ENCODE assay signal across 8 mouse cellular contexts in the genomic region with DNA sequence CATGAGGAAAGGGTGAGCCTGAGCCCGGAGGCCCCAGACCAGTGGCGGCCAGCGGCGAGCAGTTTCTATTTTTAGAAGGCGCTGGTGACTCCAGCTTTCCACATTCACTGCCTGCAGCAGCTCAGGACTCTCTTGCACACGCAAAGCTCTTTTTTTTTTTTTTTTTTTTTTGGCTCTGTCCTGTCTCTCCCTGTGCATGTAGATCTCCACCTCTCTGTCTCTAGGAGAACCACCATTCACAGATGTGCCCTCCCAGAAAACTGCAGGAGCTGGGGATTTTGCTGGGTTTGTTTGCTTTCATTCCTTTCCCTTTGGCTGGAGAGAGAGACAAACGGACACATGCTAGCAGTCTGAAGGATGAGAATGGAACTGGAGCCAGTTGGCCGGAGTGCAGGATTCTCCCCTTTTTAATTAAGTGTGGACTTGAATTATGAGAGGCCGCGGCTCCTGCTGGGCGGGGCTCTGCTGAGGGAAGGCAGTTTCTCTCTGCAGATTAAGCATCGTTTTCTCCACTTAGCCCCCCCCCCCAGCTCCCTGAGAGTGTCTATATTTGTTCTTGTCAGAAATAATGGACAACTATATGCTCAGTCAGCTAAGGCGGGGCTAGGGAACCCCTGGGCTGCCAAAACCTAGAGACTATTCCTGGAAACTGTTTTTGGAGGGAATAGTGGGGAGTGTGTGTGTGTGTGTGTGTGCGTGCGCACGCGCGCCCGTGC. TPM values are rescaled to one million over a fixed set of nuclear protein-coding genes. Genes with fewer than 3 reads are reported as not detected.
DNase-seq lines count a peak whose midpoint lies in the region; ATAC-seq and TF ChIP-seq lines count a peak whose summit lies in the region.

No protein-coding gene starts in this region.

- no peak for TF ChIP-seq CTCF in brain, embryonic 14.5 days (IDR thresholded peaks at IDR 0.05; ENCODE audit: borderline replicate concordance, extremely low read depth, insufficient read depth, insufficient read length)

- peaks cover 37% of the 10 kb centered on the region for H3K27me3 ChIP-seq in forebrain, embryonic 10.5 days (ENCODE audit: poor library complexity, severe bottlenecking)
- H3K27me3 ChIP-seq in forebrain, embryonic 12.5 days: peaks cover 46% of the 10 kb centered on the region
- H3K27me3 ChIP-seq in hindbrain, embryonic 14.5 days (ENCODE audit: control insufficient read depth, insufficient read depth, low read length): peaks cover 26% of the 10 kb centered on the region
- peaks cover 52% of the 10 kb centered on the region for H3K27me3 ChIP-seq in liver, embryonic 12.5 days (replicated peaks)
- H3K27me3 ChIP-seq in stomach, embryonic 14.5 days (ENCODE audit: control insufficient read depth, insufficient read depth, low read length): peaks cover 13% of the 10 kb centered on the region

- DNase-seq in forebrain, embryonic 10.5 days (ENCODE audit: extremely low spot score, low spot score): no peak
- DNase-seq in brain, embryonic 14.5 days (ENCODE audit: low read depth): peak; percentile 82
- DNase-seq in hindbrain, embryonic 14.5 days (ENCODE audit: low spot score): peak; percentile 53
- DNase-seq in layer of hippocampus, postnatal 25 days (ENCODE audit: extremely low spot score in 1 of 2, low spot score in 1 of 2): no peak

- 47% methylated on average over 19 of the region's 19 CpGs for WGBS in forebrain, embryonic 10.5 days
- WGBS in forebrain, embryonic 12.5 days: 43% methylated on average over 19 of the region's 19 CpGs
- 39% methylated on average over 19 of the region's 19 CpGs for WGBS in hindbrain, embryonic 14.5 days
- WGBS in liver, embryonic 12.5 days (ENCODE audit: insufficient replicate concordance): 43% methylated on average over 19 of the region's 19 CpGs
- 24% methylated on average over 19 of the region's 19 CpGs for WGBS in stomach, embryonic 14.5 days

- no peak overlapping the region for H3K9ac ChIP-seq in forebrain, embryonic 12.5 days
- no peak overlapping the region for H3K9ac ChIP-seq in hindbrain, embryonic 14.5 days
- H3K9ac ChIP-seq in liver, embryonic 12.5 days: no peak overlapping the region
- no peak overlapping the region for H3K9ac ChIP-seq in stomach, embryonic 14.5 days (replicated peaks; ENCODE audit: low read depth, low read length)

- no peak overlapping the region for H3K27ac ChIP-seq in forebrain, embryonic 10.5 days
- H3K27ac ChIP-seq in forebrain, embryonic 12.5 days: no peak overlapping the region
- H3K27ac ChIP-seq in hindbrain, embryonic 14.5 days: peak overlapping the region; percentile 39; the same call in 1 of the 2 replicates
- 0 out of 2 replicates have a peak overlapping the region, but pooled peaks have one; percentile 0 for H3K27ac ChIP-seq in liver, embryonic 12.5 days
- peak overlapping the region; percentile 52; the same call in 1 of the 2 replicates for H3K27ac ChIP-seq in stomach, embryonic 14.5 days (ENCODE audit: low read length)

- peaks cover 27% of the 10 kb centered on the region for H3K4me1 ChIP-seq in forebrain, embryonic 10.5 days
- peaks cover 16% of the 10 kb centered on the region for H3K4me1 ChIP-seq in forebrain, embryonic 12.5 days
- peaks cover 11% of the 10 kb centered on the region for H3K4me1 ChIP-seq in hindbrain, embryonic 14.5 days (replicated peaks; ENCODE audit: control insufficient read depth, insufficient read depth, low read length)
- H3K4me1 ChIP-seq in liver, embryonic 12.5 days: peaks cover 11% of the 10 kb centered on the region
- peaks cover 14% of the 10 kb centered on the region; the same call in 1 of the 2 replicates for H3K4me1 ChIP-seq in stomach, embryonic 14.5 days (ENCODE audit: control insufficient read depth, insufficient read depth, low read length)

- no peaks in the 10 kb centered on the region for H3K36me3 ChIP-seq in forebrain, embryonic 10.5 days (replicated peaks)
- H3K36me3 ChIP-seq in forebrain, embryonic 12.5 days (replicated peaks): no peaks in the 10 kb centered on the region
- no peaks in the 10 kb centered on the region for H3K36me3 ChIP-seq in hindbrain, embryonic 14.5 days (replicated peaks; ENCODE audit: control insufficient read depth, insufficient read depth)
- H3K36me3 ChIP-seq in liver, embryonic 12.5 days: no peaks in the 10 kb centered on the region
- no peaks in the 10 kb centered on the region for H3K36me3 ChIP-seq in stomach, embryonic 14.5 days (ENCODE audit: control insufficient read depth, insufficient read depth, low read length)

- TF ChIP-seq POLR2A in brain, embryonic 14.5 days (IDR thresholded peaks at IDR 0.05; ENCODE audit: borderline replicate concordance, extremely low read depth, insufficient read depth, insufficient read length, poor library complexity, severe bottlenecking): no peak

- peak overlapping the region; percentile 18; the same call in 1 of the 2 replicates for H3K4me3 ChIP-seq in forebrain, embryonic 10.5 days
- no peak overlapping the region for H3K4me3 ChIP-seq in forebrain, embryonic 12.5 days (replicated peaks)
- no peak overlapping the region for H3K4me3 ChIP-seq in hindbrain, embryonic 14.5 days (replicated peaks; ENCODE audit: low read length)
- no peak overlapping the region for H3K4me3 ChIP-seq in liver, embryonic 12.5 days
- no peak overlapping the region for H3K4me3 ChIP-seq in stomach, embryonic 14.5 days (ENCODE audit: low read depth, low read length)

- H3K4me2 ChIP-seq in forebrain, embryonic 12.5 days: no peak overlapping the region
- H3K4me2 ChIP-seq in hindbrain, embryonic 14.5 days (replicated peaks): no peak overlapping the region
- H3K4me2 ChIP-seq in liver, embryonic 12.5 days: peak overlapping the region; percentile 26; the same call in 1 of the 2 replicates
- H3K4me2 ChIP-seq in stomach, embryonic 14.5 days (replicated peaks; ENCODE audit: low read depth, low read length): peak overlapping the region; percentile 29

- no peak for ATAC-seq in forebrain, embryonic 12.5 days (ENCODE audit: low FRiP score)
- peak; percentile 27; the same call in 1 of the 2 replicates for ATAC-seq in hindbrain, embryonic 14.5 days (ENCODE audit: low FRiP score)
- no peak for ATAC-seq in liver, embryonic 12.5 days
- ATAC-seq in stomach, embryonic 14.5 days (ENCODE audit: insufficient number of reproducible peaks, insufficient read depth, low FRiP score, low read depth): peak; percentile 49; the same call in 1 of the 2 replicates
- no peak for ATAC-seq in granulocyte monocyte progenitor cell, adult 5-6 weeks (replicated peaks; ENCODE audit: poor library complexity, severe bottlenecking)

- no peaks in the 10 kb centered on the region for H3K9me3 ChIP-seq in forebrain, embryonic 10.5 days
- 0 out of 2 replicates have a peak, but pooled peaks cover 3% of the 10 kb centered on the region for H3K9me3 ChIP-seq in forebrain, embryonic 12.5 days
- H3K9me3 ChIP-seq in hindbrain, embryonic 14.5 days (ENCODE audit: control insufficient read depth, low read length): no peaks in the 10 kb centered on the region
- no peaks in the 10 kb centered on the region for H3K9me3 ChIP-seq in liver, embryonic 12.5 days (replicated peaks)
- H3K9me3 ChIP-seq in stomach, embryonic 14.5 days (ENCODE audit: control insufficient read depth, low read depth, low read length): no peaks in the 10 kb centered on the region

RNA-seq across cellular contexts. Expression of gene Etv4, which starts 5.8 kb away (rescaled TPM):
- polyA plus RNA-seq in forebrain, embryonic 10.5 days (2016; fragmentation: Nextera tagmentation; extraction: Ambion mirVana): 10.2 and 15.0 TPM in 2 replicates
- 4.7 and 7.0 TPM in 2 replicates for polyA plus RNA-seq in forebrain, embryonic 12.5 days (2016; fragmentation: Nextera tagmentation; extraction: Ambion mirVana)
- polyA plus RNA-seq in brain, embryonic 14.5 days (2012; rRNA removed): 7.3 and 10.4 TPM in 2 replicates
- polyA plus RNA-seq in hindbrain, embryonic 14.5 days (2014; fragmentation: Nextera tagmentation; extraction: Ambion mirVana): 12.2 and 12.6 TPM in 2 replicates
- 1.4 and 2.0 TPM in 2 replicates for polyA plus RNA-seq in liver, embryonic 12.5 days (2016; fragmentation: Nextera tagmentation; extraction: Ambion mirVana)
- polyA plus RNA-seq in stomach, embryonic 14.5 days (2014; fragmentation: Nextera tagmentation; extraction: Ambion mirVana): 8.7 and 9.1 TPM in 2 replicates
- 10 to 100 TPM; 14.9 to 18.3 TPM for total RNA-seq in layer of hippocampus, postnatal 25 days (2021)
- not detected in 2 replicates for total RNA-seq in granulocyte monocyte progenitor cell, adult 5-6 weeks (2014; fragmentation: Nextera tagmentation)
- total RNA-seq in granulocyte monocyte progenitor cell, adult 5-6 weeks (2017): not detected in 2 replicates

RNA-seq across cellular contexts. Expression of gene Dhx8, which starts 58.2 kb away (rescaled TPM):
- polyA plus RNA-seq in forebrain, embryonic 10.5 days (2016; fragmentation: Nextera tagmentation; extraction: Ambion mirVana): 44.7 and 51.2 TPM in 2 replicates
- 45.6 and 46.8 TPM in 2 replicates for polyA plus RNA-seq in forebrain, embryonic 12.5 days (2016; fragmentation: Nextera tagmentation; extraction: Ambion mirVana)
- 25.2 and 33.5 TPM in 2 replicates for polyA plus RNA-seq in brain, embryonic 14.5 days (2012; rRNA removed)
- polyA plus RNA-seq in hindbrain, embryonic 14.5 days (2014; fragmentation: Nextera tagmentation; extraction: Ambion mirVana): 29.3 and 30.5 TPM in 2 replicates
- 25.6 and 26.3 TPM in 2 replicates for polyA plus RNA-seq in liver, embryonic 12.5 days (2016; fragmentation: Nextera tagmentation; extraction: Ambion mirVana)
- 32.5 and 35.3 TPM in 2 replicates for polyA plus RNA-seq in stomach, embryonic 14.5 days (2014; fragmentation: Nextera tagmentation; extraction: Ambion mirVana)
- total RNA-seq in layer of hippocampus, postnatal 25 days (2021): 10 to 100 TPM; 34.3 to 37.2 TPM
- total RNA-seq in granulocyte monocyte progenitor cell, adult 5-6 weeks (2014; fragmentation: Nextera tagmentation): 24.8 and 35.2 TPM in 2 replicates
- total RNA-seq in granulocyte monocyte progenitor cell, adult 5-6 weeks (2017): 35.2 and 38.3 TPM in 2 replicates

Comparison
In these comparisons a context has a peak if more than half of its experiments do, and no peak if none do; other contexts are left out.
1. DNase-seq: peak in brain, embryonic 14.5 days (single experiment) and hindbrain, embryonic 14.5 days (single experiment); none in forebrain, embryonic 10.5 days (single experiment) and layer of hippocampus, postnatal 25 days (0 of 2).
2. H3K27ac ChIP-seq: peak in hindbrain, embryonic 14.5 days (single experiment), liver, embryonic 12.5 days (single experiment) and stomach, embryonic 14.5 days (single experiment); none in forebrain, embryonic 10.5 days (single experiment) and forebrain, embryonic 12.5 days (single experiment).
3. ATAC-seq: peak in hindbrain, embryonic 14.5 days (single experiment) and stomach, embryonic 14.5 days (single experiment); none in forebrain, embryonic 12.5 days (single experiment), liver, embryonic 12.5 days (single experiment) and granulocyte monocyte progenitor cell, adult 5-6 weeks (single experiment).
4. H3K4me2 ChIP-seq: peak in liver, embryonic 12.5 days (single experiment) and stomach, embryonic 14.5 days (single experiment); none in forebrain, embryonic 12.5 days (single experiment) and hindbrain, embryonic 14.5 days (single experiment).